Mouse (Mus musculus) hematopoietic stem cell, adult 5-6 weeks (primary cell): ENCODE measurements around the gene Krt7. TPM values are rescaled to one million over a fixed set of nuclear protein-coding genes. Genes with fewer than 3 reads are reported as not detected.
A peak's percentile ranks its signal among the peaks of the same experiment; 100 is the strongest.

Experiments
- ATAC-seq, 2 experiments: fragments of 125-278 bp in 1 of 2; replicated peaks in 1 of 2; 2 replicates each; pipeline ENCODE4 v1.8.0; 2016 to 2017; ENCODE audit warnings: inconsistent platforms in 2 of 2, mild to moderate bottlenecking in 2 of 2, moderate number of reproducible peaks in 2 of 2, low read depth in 1 of 2, moderate TSS enrichment in 1 of 2; ENCODE audit not compliant: low FRiP score in 2 of 2, poor library complexity in 2 of 2, severe bottlenecking in 2 of 2, insufficient read depth in 1 of 2, low TSS enrichment in 1 of 2
- total RNA-seq: library from RNA; stranded (forward); fragments of 172-1452, 232-1000 nt; gene quantifications from 2 replicates; pipeline ENCODE4 v1.2.3, GENCODE M21; 2017

Krt7 gene
- total RNA-seq, 1 experiment from 2014 or later: 11.5 TPM

DNA sequence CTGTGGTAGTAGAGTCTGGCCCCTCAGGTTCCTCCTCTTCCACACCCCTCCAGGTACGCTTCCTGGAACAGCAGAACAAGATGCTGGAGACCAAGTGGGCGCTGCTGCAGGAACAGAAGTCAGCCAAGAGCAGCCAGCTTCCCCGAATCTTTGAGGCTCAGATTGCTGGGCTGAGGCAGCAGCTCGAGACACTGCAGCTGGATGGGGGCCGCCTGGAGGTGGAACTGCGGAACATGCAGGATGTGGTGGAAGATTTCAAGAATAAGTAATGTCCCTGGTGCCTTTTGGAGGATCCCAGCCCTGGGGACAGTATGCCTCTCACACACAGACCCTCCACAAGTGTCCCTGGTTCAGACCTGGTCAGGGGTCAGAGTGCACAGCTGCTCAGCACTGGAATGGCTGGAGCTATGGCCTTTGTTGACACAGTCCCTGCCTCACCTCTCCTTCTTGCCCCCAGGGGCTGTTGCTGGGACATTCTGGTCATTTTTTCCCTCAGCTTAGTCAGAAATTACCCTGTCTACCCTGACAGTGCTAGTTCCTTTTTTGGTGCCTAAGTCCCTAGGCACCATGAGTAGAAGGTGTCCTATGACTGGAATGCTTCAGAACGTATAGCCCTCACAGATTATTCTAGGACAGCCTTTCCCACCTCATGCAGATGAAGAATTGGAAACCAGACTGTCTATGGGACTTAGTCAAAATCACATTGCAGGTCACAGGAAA is 3.2 kb downstream of the Krt7 start:
- ATAC-seq: no peak

DNA sequence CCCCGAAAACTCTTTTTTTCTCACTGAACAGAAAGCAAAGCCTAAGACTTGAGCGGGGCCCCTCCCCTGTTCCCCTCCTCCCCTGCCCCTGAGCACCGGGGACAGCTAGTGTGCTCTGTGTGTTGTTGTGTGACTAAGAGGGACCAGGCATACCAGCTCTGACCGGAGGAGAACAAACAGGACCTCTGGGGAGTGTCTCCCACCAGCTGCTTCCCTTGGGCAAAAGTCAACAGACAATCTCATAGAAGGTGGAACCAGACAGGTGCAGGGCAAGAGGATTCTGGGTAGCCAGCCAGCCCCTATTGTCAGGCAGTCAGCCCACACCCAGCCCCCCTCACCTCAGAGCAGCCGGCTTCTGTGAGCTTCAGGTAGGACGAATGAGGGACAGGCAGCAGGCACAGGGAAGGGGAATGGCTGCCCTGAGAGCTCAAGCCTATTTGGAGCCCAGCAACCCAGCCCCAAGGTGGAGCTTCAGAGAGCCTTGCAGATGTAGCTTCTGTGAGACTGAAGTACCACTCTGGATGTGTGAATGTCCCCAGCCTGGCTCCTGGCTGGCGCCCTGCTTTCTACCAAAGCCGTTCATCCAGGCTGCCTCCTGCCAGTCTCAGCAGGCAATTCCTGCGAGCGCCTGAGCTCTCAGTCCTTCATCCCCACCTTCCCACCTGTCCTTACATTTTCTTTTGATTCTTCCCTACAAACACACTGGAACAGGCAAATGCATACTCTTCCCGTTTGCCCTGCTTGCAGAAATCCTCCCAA is 4.1 kb downstream of the Krt7 start:
- ATAC-seq: no peak

GRCm38 (mm10) chr15:101418950-101419349 is 8.1 kb downstream of the Krt7 start:
- no peak for ATAC-seq

- ATAC-seq: no peak
Observed at GRCm38 (mm10) chr15:101420903-101421302, 10.1 kb downstream of the Krt7 start.

DNA sequence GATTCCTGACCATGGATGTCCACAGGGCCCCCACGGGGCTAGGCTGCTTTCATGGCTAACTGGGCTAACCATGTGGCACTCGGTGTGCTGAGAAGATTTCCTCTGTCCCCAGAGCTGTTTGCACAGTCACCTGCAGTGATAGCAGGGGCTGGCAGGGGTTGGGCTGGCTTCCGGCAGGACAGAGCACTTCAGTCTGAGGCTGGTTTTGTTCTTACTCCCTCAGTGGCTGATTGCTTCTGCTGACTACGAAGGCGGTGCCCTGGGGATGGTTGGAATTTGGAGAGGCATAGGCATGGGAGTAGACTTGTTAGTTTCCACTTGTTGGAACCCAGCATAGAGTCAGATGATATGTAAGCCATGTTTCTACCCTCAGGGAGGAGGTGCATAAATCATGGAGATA is 14.1 kb downstream of the Krt7 start:
- no peak for ATAC-seq

- ATAC-seq: 0 out of 4 replicates have a peak, but pooled peaks of 1 of the 2 experiments have one; percentile 22
Observed at GRCm38 (mm10) chr15:101436611-101437010, 25.8 kb downstream of the Krt7 start.

- no peak for ATAC-seq
Observed at GRCm38 (mm10) chr15:101438555-101438954, 27.7 kb downstream of the Krt7 start, which contains the start of gene Krt87. Krt87 (minus strand) TSS chr15:101438804.

DNA sequence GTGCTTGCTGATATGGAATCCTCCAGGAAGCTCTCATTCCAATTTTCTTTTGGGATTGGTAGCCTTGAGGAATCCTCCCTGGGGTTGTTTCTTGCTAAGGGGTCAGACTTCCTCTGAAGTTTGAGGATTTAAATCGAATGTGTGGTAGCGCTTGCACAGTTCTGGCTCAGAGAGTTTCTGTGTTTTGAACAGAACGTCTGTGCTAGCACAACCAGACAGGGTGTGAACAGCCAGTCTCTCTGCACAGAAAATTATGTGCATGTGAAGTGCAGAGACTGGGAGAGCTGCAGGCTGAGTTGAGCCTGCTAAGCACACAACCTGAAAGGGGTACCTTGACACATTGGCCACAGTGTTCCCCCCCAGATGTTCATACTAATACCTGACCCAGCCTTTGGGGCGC is 30.0 kb downstream of the Krt7 start:
- ATAC-seq: no peak

DNA sequence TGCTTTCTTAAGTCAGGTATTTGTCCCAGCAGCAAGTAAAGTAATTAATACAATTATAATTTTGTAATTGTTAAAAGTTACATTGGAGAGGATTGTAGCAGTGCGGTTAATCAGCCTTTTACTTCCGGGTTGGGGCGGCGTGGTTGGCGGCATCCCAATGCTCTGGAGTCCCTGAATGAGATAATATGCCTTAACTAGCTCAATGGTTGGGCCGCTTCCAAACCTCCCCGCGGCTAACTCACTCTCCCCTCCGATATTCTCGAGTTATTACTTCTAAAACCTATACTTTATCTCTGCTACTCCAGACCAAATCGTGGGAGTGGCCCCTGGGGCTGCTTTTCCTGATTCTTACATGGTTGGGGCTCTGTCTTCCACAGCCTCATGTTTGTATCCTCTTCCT is 35.7 kb downstream of the Krt7 start:
- no peak for ATAC-seq

- no peak for ATAC-seq
Observed at GRCm38 (mm10) chr15:101447444-101447843, 36.6 kb downstream of the Krt7 start, which contains the start of gene Krt88. Krt88 (plus strand) TSS chr15:101447744.

- ATAC-seq: peak; percentile 85 to 92
Observed at GRCm38 (mm10) chr15:101453093-101453736, 42.4 kb downstream of the Krt7 start.

- no peak for ATAC-seq
Observed at GRCm38 (mm10) chr15:101454774-101455173, 43.9 kb downstream of the Krt7 start.

DNA sequence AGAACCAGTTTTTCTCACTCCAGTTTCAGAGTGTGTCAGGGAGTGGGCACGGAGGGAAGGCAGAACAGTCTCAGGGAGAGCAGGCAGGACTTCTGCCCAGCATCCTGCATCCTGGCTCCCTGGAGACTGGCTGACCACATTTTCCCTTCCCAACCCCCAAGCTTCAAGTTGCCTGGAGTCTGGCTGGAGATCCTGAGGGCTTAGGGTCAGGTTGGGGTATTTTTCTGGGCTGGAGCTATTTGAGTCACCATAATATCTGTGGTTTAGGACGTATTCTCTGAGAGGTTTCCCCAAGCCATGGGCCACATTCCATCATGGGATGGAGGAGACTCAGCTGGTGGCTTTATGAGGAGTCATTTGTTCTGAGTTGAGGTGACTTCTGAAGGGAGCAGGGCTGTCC is 44.4 kb downstream of the Krt7 start:
- ATAC-seq: no peak

DNA sequence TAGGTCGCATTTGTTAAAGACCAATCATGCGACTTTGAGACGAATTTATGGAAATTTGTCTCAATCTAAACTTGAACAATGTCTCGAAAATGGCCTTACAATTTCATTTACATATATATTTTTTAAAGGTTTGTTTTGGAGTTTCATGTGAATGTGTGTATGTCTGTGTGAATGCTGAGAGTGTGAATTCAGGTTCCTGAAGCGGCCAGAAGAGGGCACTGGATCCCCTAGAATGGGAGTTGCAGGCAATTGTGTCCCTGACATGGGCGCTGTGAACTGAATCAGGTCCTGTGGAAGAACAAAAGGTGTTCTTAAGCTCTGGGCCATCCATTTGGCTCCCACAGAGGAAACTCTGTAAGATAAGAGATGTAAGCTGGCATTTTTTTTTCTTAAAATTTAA is 45.0 kb downstream of the Krt7 start:
- ATAC-seq: no peak

DNA sequence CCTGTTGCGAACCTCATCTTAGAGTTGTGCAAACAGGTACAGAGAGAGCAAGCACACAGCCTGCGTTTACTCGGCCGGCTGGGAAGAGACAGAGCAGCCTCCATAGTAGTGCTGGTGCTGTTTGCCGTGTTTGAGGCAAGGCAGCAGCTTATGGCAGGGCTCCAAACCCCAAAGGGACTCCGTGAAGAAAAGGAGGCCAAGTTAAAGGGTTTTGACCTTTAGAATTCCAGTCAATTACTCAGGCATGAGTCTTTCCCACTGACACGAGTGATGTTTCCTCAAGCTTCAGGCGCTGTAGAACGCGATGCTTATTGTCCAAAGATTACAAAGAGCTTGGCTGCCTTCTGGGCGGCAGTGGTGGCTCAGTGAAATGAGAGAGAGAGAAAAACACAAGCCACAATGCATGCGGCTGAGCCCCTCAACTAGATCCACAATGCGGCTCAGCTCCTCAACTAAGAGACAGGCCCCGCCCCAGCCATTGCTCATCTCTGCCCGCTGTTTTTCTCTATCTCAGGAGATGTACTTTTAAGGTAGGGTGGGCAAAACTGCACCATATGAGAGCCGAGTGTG is 47.6 kb downstream of the Krt7 start:
- ATAC-seq: no peak

DNA sequence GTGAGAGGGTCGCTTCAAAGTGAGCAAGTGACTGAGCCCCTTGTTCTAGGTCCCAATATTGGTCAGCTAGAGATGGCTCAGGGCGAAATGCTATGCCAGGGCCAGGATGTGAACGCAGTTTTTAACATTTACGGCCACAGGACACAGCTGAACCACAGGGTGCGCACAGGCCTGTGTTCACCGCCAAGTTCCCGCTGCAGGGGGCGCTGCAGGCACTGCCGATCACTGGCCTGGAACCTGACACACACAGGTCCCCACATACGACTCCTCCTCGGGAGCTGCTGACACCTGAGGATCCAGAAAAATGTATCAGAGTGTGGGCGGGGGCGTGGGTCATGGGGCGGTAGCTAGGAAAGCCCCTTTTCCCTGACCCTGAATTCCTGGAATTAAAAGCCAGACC is 48.4 kb downstream of the Krt7 start:
- no peak for ATAC-seq

DNA sequence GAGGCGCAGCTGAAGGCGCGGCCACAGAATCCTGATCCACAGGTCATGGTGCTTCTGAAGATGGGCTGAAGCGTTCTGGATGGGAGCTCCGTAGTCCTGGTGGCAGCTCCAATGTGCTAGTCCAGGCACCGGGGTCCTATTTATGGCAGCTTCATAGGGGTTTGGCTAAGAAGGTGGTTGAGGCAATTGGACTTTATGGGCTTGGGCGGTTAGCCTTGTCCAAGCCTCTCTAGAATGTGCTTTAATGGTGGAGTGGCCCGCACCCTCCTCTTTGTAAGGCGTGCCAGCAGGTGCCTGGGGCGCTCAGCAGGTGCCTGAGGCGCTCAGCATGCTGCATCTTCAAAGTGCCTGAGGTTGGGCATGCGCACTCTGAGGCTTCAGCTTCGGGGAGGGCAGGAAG is 52.8 kb downstream of the Krt7 start, which contains the start of gene Krt81:
TSS of gene Krt81 (minus strand) at position 101 of the 400 bp plus-strand sequence.
- no peak for ATAC-seq

GRCm38 (mm10) chr15:101469093-101469492 is 58.2 kb downstream of the Krt7 start:
- ATAC-seq: peak; percentile 43 to 62; a peak in 1 of 4 replicates
